Mouse (Mus musculus): Measurements from ENCODE around the gene Strn3. TPM values are rescaled to one million over a fixed set of nuclear protein-coding genes. Genes with fewer than 3 reads are reported as not detected.
"Not testable (repeated sequence)": the region's sequence is repeated elsewhere in the genome, so short reads cannot be mapped to it uniquely, and the experiment has no call there.

The Strn3 gene
- polyA plus RNA-seq, 1 experiment, result 18.4 TPM

DNA sequence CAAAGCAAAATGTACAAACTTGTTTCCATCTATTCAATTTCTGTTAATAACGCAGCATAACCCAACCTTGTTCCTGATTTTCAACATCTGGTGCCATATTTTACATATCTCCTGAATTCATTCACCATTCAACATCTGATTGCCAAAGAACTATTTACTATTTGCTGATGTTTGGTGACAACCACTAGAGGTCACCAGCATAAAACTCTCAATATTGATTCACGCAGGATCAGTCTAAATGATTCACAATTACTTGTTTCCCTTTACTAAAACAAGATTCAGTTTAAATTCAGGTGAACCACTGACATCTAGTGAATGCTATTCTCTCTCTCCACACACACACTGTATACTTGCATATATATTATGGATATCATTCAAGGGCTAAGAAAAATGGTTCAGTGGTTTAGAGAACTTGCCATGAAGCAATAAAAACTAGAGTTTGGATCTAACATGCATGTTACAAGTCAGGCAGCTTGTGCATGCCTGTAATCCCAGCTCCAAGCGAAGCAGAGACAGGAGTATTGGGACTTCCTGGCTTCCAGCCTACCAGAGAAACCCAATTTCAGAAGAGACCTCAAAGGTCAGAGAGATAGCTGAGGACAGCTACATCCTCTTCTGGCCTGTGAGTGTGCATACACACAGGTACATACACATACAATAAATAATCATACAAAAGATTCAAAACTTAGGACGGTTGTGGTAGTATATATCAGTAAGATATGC is 24.8 kb downstream of the Strn3 start:
- WGBS, result 70% methylated on average over 4 of the region's 4 CpGs
- no peak for TF ChIP-seq POLR2A (IDR thresholded peaks at IDR 0.05; ENCODE audit: control insufficient read depth, extremely low read depth, insufficient read depth, low read length, poor library complexity)
- no peak for TF ChIP-seq CTCF (IDR thresholded peaks at IDR 0.05; ENCODE audit: borderline replicate concordance, control insufficient read depth, extremely low read depth, insufficient read depth, low read length, poor library complexity)
- no peak overlapping the region for H3K27ac ChIP-seq (ENCODE audit: control insufficient read depth, insufficient read depth, low read length)
- no peak overlapping the region for H3K4me3 ChIP-seq (ENCODE audit: control insufficient read depth, insufficient read depth, low read length)
- no peaks in the 10 kb centered on the region for H3K36me3 ChIP-seq (ENCODE audit: control insufficient read depth, insufficient read depth, low read length)
- H3K27me3 ChIP-seq (ENCODE audit: control insufficient read depth, insufficient read depth, low read length), result no peaks in the 10 kb centered on the region
- no peak for DNase-seq
- H3K4me1 ChIP-seq (replicated peaks; ENCODE audit: control insufficient read depth, insufficient read depth, low read length), result no peaks in the 10 kb centered on the region

DNA sequence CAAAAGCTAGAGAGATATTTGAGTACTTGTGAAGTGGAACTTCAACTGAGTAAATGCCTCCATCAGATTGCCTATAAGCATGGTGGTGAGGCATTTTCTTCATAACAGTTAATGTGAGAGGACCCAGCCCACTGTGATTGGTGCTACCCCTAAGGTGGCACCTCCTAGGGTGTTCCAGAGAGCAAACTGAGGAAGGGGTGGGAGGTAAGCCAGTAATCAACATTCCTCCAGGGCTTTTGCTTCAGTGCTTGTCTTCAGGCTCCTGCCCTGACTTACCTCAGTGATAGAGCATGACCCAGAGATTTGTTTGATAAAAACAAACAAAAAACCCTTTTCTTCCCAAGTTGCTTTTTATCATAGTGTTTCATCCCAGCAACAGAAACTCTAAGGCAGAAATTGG is 27.8 kb downstream of the Strn3 start:
- DNase-seq, result no peak
- no peaks in the 10 kb centered on the region for H3K27me3 ChIP-seq (ENCODE audit: control insufficient read depth, insufficient read depth, low read length)
- H3K4me3 ChIP-seq (ENCODE audit: control insufficient read depth, insufficient read depth, low read length), result no peak overlapping the region
- H3K4me1 ChIP-seq (replicated peaks; ENCODE audit: control insufficient read depth, insufficient read depth, low read length), result no peaks in the 10 kb centered on the region
- TF ChIP-seq CTCF (IDR thresholded peaks at IDR 0.05; ENCODE audit: borderline replicate concordance, control insufficient read depth, extremely low read depth, insufficient read depth, low read length, poor library complexity) (no peak), POLR2A (IDR thresholded peaks at IDR 0.05; ENCODE audit: control insufficient read depth, extremely low read depth, insufficient read depth, low read length, poor library complexity) (no peak)
- no peak overlapping the region for H3K27ac ChIP-seq (ENCODE audit: control insufficient read depth, insufficient read depth, low read length)
- no peaks in the 10 kb centered on the region for H3K36me3 ChIP-seq (ENCODE audit: control insufficient read depth, insufficient read depth, low read length)

DNA sequence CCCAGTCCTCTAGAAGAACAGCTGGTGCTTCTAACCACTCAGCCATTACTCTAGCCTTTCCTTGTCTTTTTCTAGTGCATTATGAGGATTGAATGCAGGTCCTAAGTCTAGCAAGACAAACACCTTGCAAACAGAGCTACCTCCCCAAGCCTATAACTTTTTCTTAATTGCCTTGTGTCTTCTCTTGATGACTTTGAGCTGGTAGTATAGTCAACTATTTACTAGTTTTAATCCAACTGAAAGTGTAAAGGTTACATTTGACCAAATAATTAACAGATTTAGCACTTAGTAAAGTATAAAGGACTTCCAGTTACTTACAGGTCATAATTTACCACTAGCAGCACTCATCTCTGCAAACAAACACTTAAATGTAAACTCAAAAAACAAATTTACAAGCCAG is 28.7 kb downstream of the Strn3 start:
- Histone ChIP-seq H3K4me1 (replicated peaks; ENCODE audit: control insufficient read depth, insufficient read depth, low read length) (no peaks in the 10 kb centered on the region), H3K27ac (ENCODE audit: control insufficient read depth, insufficient read depth, low read length) (no peak overlapping the region), H3K36me3 (ENCODE audit: control insufficient read depth, insufficient read depth, low read length) (no peaks in the 10 kb centered on the region), H3K4me3 (ENCODE audit: control insufficient read depth, insufficient read depth, low read length) (no peak overlapping the region), H3K27me3 (ENCODE audit: control insufficient read depth, insufficient read depth, low read length) (no peaks in the 10 kb centered on the region)
- DNase-seq, result no peak
- TF ChIP-seq POLR2A (IDR thresholded peaks at IDR 0.05; ENCODE audit: control insufficient read depth, extremely low read depth, insufficient read depth, low read length, poor library complexity) (no peak), CTCF (IDR thresholded peaks at IDR 0.05; ENCODE audit: borderline replicate concordance, control insufficient read depth, extremely low read depth, insufficient read depth, low read length, poor library complexity) (no peak)

DNA sequence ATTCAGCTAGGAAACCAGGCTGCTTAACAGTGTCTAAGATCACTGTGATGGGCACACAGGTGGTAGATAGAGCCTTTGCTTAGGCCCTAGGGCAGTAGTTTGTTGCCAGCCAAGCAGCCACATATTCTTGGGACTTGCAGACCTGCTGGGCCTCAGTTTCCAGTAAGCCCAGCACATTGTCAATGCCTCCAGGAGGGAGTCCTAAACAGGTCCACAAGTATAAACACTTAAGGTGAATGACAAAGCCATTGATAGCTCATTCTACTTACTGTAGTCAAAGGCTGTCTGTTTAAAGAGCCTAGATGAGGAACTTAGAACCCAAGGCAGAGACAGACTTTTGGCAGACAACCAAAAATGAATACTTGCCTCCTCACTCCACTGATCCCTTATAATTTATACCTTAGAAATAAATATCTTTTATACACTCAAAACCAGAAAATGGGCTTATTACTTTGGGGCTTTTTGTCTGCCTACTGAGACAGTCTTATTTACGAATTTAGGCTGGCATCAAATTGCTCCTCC is 35.7 kb downstream of the Strn3 start:
- TF ChIP-seq POLR2A (IDR thresholded peaks at IDR 0.05; ENCODE audit: control insufficient read depth, extremely low read depth, insufficient read depth, low read length, poor library complexity) (no peak), CTCF (IDR thresholded peaks at IDR 0.05; ENCODE audit: borderline replicate concordance, control insufficient read depth, extremely low read depth, insufficient read depth, low read length, poor library complexity) (no peak)

DNA sequence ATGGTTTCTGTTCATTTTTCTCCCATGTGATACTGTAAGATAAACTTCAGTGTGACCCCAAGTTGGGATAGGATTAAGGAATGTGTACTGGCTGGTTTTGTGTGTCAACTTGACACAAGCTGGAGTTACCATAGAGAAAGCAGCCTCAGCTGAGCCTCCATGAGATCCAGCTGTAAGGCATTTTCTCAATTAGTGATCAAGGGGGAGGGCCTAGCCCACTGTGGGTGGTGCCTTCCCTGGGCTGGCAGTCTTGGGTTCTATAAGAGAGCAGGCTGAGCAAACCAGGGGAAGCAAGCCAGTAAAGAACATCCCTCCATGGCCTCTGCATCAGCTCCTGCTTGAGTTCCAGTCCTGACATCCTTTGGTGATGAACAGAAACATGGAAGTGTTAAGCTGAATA is 42.3 kb downstream of the Strn3 start:
- not testable (repeated sequence) for H3K4me1 ChIP-seq (replicated peaks; ENCODE audit: control insufficient read depth, insufficient read depth, low read length); H3K27me3 ChIP-seq (ENCODE audit: control insufficient read depth, insufficient read depth, low read length); H3K4me3 ChIP-seq (ENCODE audit: control insufficient read depth, insufficient read depth, low read length); H3K27ac ChIP-seq (ENCODE audit: control insufficient read depth, insufficient read depth, low read length); DNase-seq
- peaks cover 30% of the 10 kb centered on the region for H3K36me3 ChIP-seq (ENCODE audit: control insufficient read depth, insufficient read depth, low read length)

More for the DNA sequence above, 35.7 kb downstream of the Strn3 start:
- Histone ChIP-seq H3K27me3 (ENCODE audit: control insufficient read depth, insufficient read depth, low read length) (no peaks in the 10 kb centered on the region), H3K4me3 (ENCODE audit: control insufficient read depth, insufficient read depth, low read length) (no peak overlapping the region), H3K27ac (ENCODE audit: control insufficient read depth, insufficient read depth, low read length) (no peak overlapping the region), H3K36me3 (ENCODE audit: control insufficient read depth, insufficient read depth, low read length) (peaks cover 4% of the 10 kb centered on the region; the same call in 1 of the 2 replicates), H3K4me1 (replicated peaks; ENCODE audit: control insufficient read depth, insufficient read depth, low read length) (no peaks in the 10 kb centered on the region)
- no peak for DNase-seq
- 95% methylated on average over 1 of the region's 1 CpGs for WGBS

DNA sequence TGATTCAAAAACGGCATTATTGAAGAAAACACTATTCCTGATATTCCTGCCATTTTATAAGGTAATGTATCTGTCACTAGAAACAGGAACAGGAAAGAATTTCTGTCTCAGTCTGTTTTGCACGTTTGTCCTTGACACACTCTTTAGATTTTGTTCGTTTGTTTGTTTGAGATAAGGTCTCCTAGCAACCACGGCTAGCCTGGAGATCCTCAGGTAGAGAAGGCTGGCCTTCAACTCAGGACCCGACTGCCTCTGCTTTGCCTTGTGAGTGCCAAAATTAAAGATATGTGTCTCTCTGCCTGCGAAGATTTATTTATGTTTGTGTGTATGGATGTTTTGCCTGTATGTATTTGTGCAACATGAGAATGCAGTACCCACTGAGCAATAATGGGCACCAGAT is 49.8 kb downstream of the Strn3 start:
- H3K4me1 ChIP-seq (replicated peaks; ENCODE audit: control insufficient read depth, insufficient read depth, low read length), result no peaks in the 10 kb centered on the region
- DNase-seq, result no peak
- H3K27me3 ChIP-seq (ENCODE audit: control insufficient read depth, insufficient read depth, low read length), result no peaks in the 10 kb centered on the region
- H3K4me3 ChIP-seq (ENCODE audit: control insufficient read depth, insufficient read depth, low read length), result no peak overlapping the region
- H3K36me3 ChIP-seq (ENCODE audit: control insufficient read depth, insufficient read depth, low read length), result peaks cover 3% of the 10 kb centered on the region; the same call in 1 of the 2 replicates
- no peak overlapping the region; the same call in 1 of the 2 replicates for H3K27ac ChIP-seq (ENCODE audit: control insufficient read depth, insufficient read depth, low read length)
- WGBS, result 62% methylated on average over 6 of the region's 6 CpGs
- TF ChIP-seq CTCF (IDR thresholded peaks at IDR 0.05; ENCODE audit: borderline replicate concordance, control insufficient read depth, extremely low read depth, insufficient read depth, low read length, poor library complexity), result no peak
- no peak for TF ChIP-seq POLR2A (IDR thresholded peaks at IDR 0.05; ENCODE audit: control insufficient read depth, extremely low read depth, insufficient read depth, low read length, poor library complexity)

All from thymus, adult 2 months (tissue).